Mouse (Mus musculus) MEL (cell line): ENCODE measurements around the gene Efr3b. TPM values are rescaled to one million over a fixed set of nuclear protein-coding genes. Genes with fewer than 3 reads are reported as not detected.

ENCODE experiments used
- DNase-seq: peaks from one replicate; pipeline ENCODE4 v3.0.0; 2011; ENCODE audit warnings: low read depth, low spot score
- H3K27ac ChIP-seq: 2 replicates; pipeline ENCODE4 v1.5.1; 2012; ENCODE audit warnings: low read depth, mild to moderate bottlenecking, control low read depth, low read length, moderate library complexity; ENCODE audit not compliant: control insufficient read depth
- H3K27me3 ChIP-seq, 2 experiments: fragments of 150-350 bp in 1 of 2; sonication (generic) in 1 of 2; 2 replicates each; pipeline ENCODE4 v1.6.1; 2012; ENCODE audit warnings: low read length in 2 of 2, mild to moderate bottlenecking in 2 of 2, improper control_type of control experiment in 1 of 2, moderate library complexity in 1 of 2; ENCODE audit not compliant: insufficient read depth in 2 of 2, control insufficient read depth in 1 of 2
- H3K36me3 ChIP-seq, 2 experiments: 2 replicates each; pipeline ENCODE4 v1.6.1; 2012 to 2014; ENCODE audit warnings: low read length in 2 of 2, improper control_type of control experiment in 1 of 2, inconsistent platforms in 1 of 2, mild to moderate bottlenecking in 1 of 2; ENCODE audit not compliant: insufficient read depth in 2 of 2, control insufficient read depth in 1 of 2
- H3K4me1 ChIP-seq, 2 experiments: fragments of 150-350 bp in 1 of 2; sonication (generic) in 1 of 2; 2 replicates each; pipeline ENCODE4 v1.6.1; 2012; ENCODE audit warnings: low read length in 2 of 2, improper control_type of control experiment in 1 of 2, mild to moderate bottlenecking in 1 of 2; ENCODE audit not compliant: insufficient read depth in 2 of 2, control insufficient read depth in 1 of 2
- H3K4me3 ChIP-seq, 2 experiments: fragments of 150-350 bp in 1 of 2; sonication (generic) in 1 of 2; 2 replicates each; pipeline ENCODE4 v1.5.1; 2012; ENCODE audit warnings: low read depth in 2 of 2, low read length in 2 of 2, mild to moderate bottlenecking in 2 of 2, moderate library complexity in 2 of 2, control low read depth in 1 of 2, improper control_type of control experiment in 1 of 2; ENCODE audit not compliant: control insufficient read depth in 1 of 2, insufficient read depth in 1 of 2
- H3K79me2 ChIP-seq: 2 replicates; pipeline ENCODE4 v1.6.1; 2012; ENCODE audit warnings: mild to moderate bottlenecking, low read length, moderate library complexity; ENCODE audit not compliant: control insufficient read depth, poor library complexity, insufficient read depth
- H3K9ac ChIP-seq: 2 replicates; pipeline ENCODE4 v1.6.1; 2012; ENCODE audit warnings: low read depth, mild to moderate bottlenecking, control low read depth, low read length, moderate library complexity; ENCODE audit not compliant: control insufficient read depth, poor library complexity, severe bottlenecking
- H3K9me3 ChIP-seq: fragments of 150-350 bp; sonication (generic); replicated peaks from 2 replicates; pipeline ENCODE4 v1.6.1; 2012; ENCODE audit warnings: mild to moderate bottlenecking, low read length, improper control_type of control experiment, moderate library complexity; ENCODE audit not compliant: insufficient read depth
- CHD1 ChIP-seq: IDR thresholded peaks from 2 replicates; pipeline ENCODE4 v1.6.1; 2012; ENCODE audit warnings: low read depth, mild to moderate bottlenecking, inconsistent platforms, low read length, improper control_type of control experiment
- CHD2 ChIP-seq: IDR thresholded peaks from 2 replicates; pipeline ENCODE4 v1.6.1; 2011; ENCODE audit warnings: low read length, improper control_type of control experiment
- CTCF ChIP-seq, 3 experiments: IDR thresholded peaks in 2 of 3; conservative IDR thresholded peaks in 1 of 3; 2 replicates each; pipeline ENCODE4 v1.5.1; 2011 to 2012; ENCODE audit warnings: low read length in 3 of 3, low read depth in 2 of 3, mild to moderate bottlenecking in 2 of 3, improper control_type of control experiment in 1 of 3, inconsistent platforms in 1 of 3, mixed read lengths in 1 of 3, moderate library complexity in 1 of 3; ENCODE audit not compliant: control insufficient read depth in 1 of 3, insufficient read depth in 1 of 3, poor library complexity in 1 of 3, severe bottlenecking in 1 of 3
- E2F4 ChIP-seq: IDR thresholded peaks from 2 replicates; pipeline ENCODE4 v1.6.1; 2011; ENCODE audit warnings: low read depth, low read length, improper control_type of control experiment, borderline replicate concordance
- ELF1 ChIP-seq: IDR thresholded peaks from 2 replicates; pipeline ENCODE4 v1.6.1; 2014; ENCODE audit warnings: low read depth, mild to moderate bottlenecking, inconsistent platforms, low read length, improper control_type of control experiment, moderate library complexity
- GATA1 ChIP-seq: IDR thresholded peaks from 2 replicates; pipeline ENCODE4 v1.6.1; 2011; ENCODE audit warnings: low read depth, low read length, improper control_type of control experiment
- HCFC1 ChIP-seq: IDR thresholded peaks from 2 replicates; pipeline ENCODE4 v1.6.1; 2012; ENCODE audit warnings: low read depth, mild to moderate bottlenecking, inconsistent platforms, low read length, improper control_type of control experiment, moderate library complexity
- JUND ChIP-seq: IDR thresholded peaks from 2 replicates; pipeline ENCODE4 v1.6.1; 2011; ENCODE audit warnings: low read depth, mild to moderate bottlenecking, improper control_type of control experiment, low read length
- MAZ ChIP-seq: IDR thresholded peaks from 2 replicates; pipeline ENCODE4 v1.6.1; 2012; ENCODE audit warnings: low read depth, mild to moderate bottlenecking, inconsistent platforms, low read length, improper control_type of control experiment
- MEF2A ChIP-seq: IDR thresholded peaks from 2 replicates; pipeline ENCODE4 v1.6.1; 2014; ENCODE audit warnings: low read depth, mild to moderate bottlenecking, inconsistent platforms, low read length, improper control_type of control experiment; ENCODE audit not compliant: poor library complexity, insufficient replicate concordance, severe bottlenecking; ENCODE audit errors: extremely low read depth
- MXI1 ChIP-seq: IDR thresholded peaks from 2 replicates; pipeline ENCODE4 v1.6.1; 2011; ENCODE audit warnings: mild to moderate bottlenecking, low read depth, low read length, improper control_type of control experiment
- MYB ChIP-seq: IDR thresholded peaks from 2 replicates; pipeline ENCODE4 v1.6.1; 2011; ENCODE audit warnings: mild to moderate bottlenecking, low read depth, low read length, improper control_type of control experiment
- MYC ChIP-seq: IDR thresholded peaks from 2 replicates; pipeline ENCODE4 v1.6.1; 2011; ENCODE audit warnings: low read depth, mild to moderate bottlenecking, low read length, improper control_type of control experiment, moderate library complexity
- NELFE ChIP-seq: IDR thresholded peaks from 2 replicates; pipeline ENCODE4 v1.6.1; 2011; ENCODE audit warnings: low read depth, low read length, improper control_type of control experiment
- NRF1 ChIP-seq: IDR thresholded peaks from 2 replicates; pipeline ENCODE4 v1.6.1; 2014; ENCODE audit warnings: low read depth, mild to moderate bottlenecking, inconsistent platforms, low read length, improper control_type of control experiment, moderate library complexity; ENCODE audit not compliant: poor library complexity, insufficient read depth, severe bottlenecking
- POLR2A ChIP-seq, 2 experiments: IDR thresholded peaks; 2 replicates each; pipeline ENCODE4 v1.6.1; 2011 to 2012; ENCODE audit warnings: low read length in 2 of 2, mild to moderate bottlenecking in 2 of 2, control low read depth in 1 of 2, improper control_type of control experiment in 1 of 2, low read depth in 1 of 2, moderate library complexity in 1 of 2; ENCODE audit not compliant: control insufficient read depth in 1 of 2, insufficient read depth in 1 of 2, poor library complexity in 1 of 2
- POLR2AphosphoS2 ChIP-seq: IDR thresholded peaks from 2 replicates; pipeline ENCODE4 v1.6.1; 2011; ENCODE audit warnings: low read length, improper control_type of control experiment
- POLR2AphosphoS5 ChIP-seq: IDR thresholded peaks from 2 replicates; pipeline ENCODE4 v1.6.1; 2012; ENCODE audit warnings: low read depth, borderline replicate concordance, mild to moderate bottlenecking, inconsistent platforms, low read length, moderate library complexity, mixed read lengths
- RAD21 ChIP-seq: IDR thresholded peaks from 2 replicates; pipeline ENCODE4 v1.6.1; 2011; ENCODE audit warnings: mild to moderate bottlenecking, low read depth, low read length, improper control_type of control experiment
- RCOR1 ChIP-seq: IDR thresholded peaks from 2 replicates; pipeline ENCODE4 v1.6.1; 2012; ENCODE audit warnings: low read depth, mild to moderate bottlenecking, inconsistent platforms, low read length, improper control_type of control experiment
- SMC3 ChIP-seq: IDR thresholded peaks from 2 replicates; pipeline ENCODE4 v1.6.1; 2011; ENCODE audit warnings: low read depth, low read length, improper control_type of control experiment
- TAL1 ChIP-seq: IDR thresholded peaks from 2 replicates; pipeline ENCODE4 v1.6.1; 2012; ENCODE audit warnings: mild to moderate bottlenecking, inconsistent platforms, low read length, moderate library complexity, mixed read lengths
- TBP ChIP-seq: IDR thresholded peaks from 2 replicates; pipeline ENCODE4 v1.8.0; 2011; ENCODE audit warnings: low read depth, low read length, improper control_type of control experiment
- TCF12 ChIP-seq: IDR thresholded peaks from 2 replicates; pipeline ENCODE4 v1.6.1; 2014; ENCODE audit warnings: low read depth, mild to moderate bottlenecking, inconsistent platforms, low read length, improper control_type of control experiment, moderate library complexity
- USF2 ChIP-seq, 2 experiments: IDR thresholded peaks; 2 replicates each; pipeline ENCODE4 v1.6.1; 2011 to 2012; ENCODE audit warnings: improper control_type of control experiment in 2 of 2, low read length in 2 of 2, borderline replicate concordance in 1 of 2, inconsistent platforms in 1 of 2, low read depth in 1 of 2, mild to moderate bottlenecking in 1 of 2; ENCODE audit not compliant: insufficient read depth in 1 of 2
- ZC3H11A ChIP-seq: IDR thresholded peaks from 2 replicates; pipeline ENCODE4 v1.6.1; 2012; ENCODE audit warnings: low read depth, mild to moderate bottlenecking, inconsistent platforms, low read length, improper control_type of control experiment
- ZKSCAN1 ChIP-seq: IDR thresholded peaks from 2 replicates; pipeline ENCODE4 v1.6.1; 2012; ENCODE audit warnings: low read depth, mild to moderate bottlenecking, inconsistent platforms, low read length, improper control_type of control experiment, moderate library complexity
- ZNF384 ChIP-seq: IDR thresholded peaks from 2 replicates; pipeline ENCODE4 v1.6.1; 2012; ENCODE audit warnings: low read depth, mild to moderate bottlenecking, inconsistent platforms, low read length, improper control_type of control experiment
- polyA plus RNA-seq, 2 experiments: library from polyadenylated mRNA; stranded (reverse) in 1 of 2; unstranded in 1 of 2; fragments of >175 nt in 1 of 2; fragments of >200 nt in 1 of 2; gene quantifications; 2 replicates each; pipeline versions ENCODE4 v1.2.1 to v1.2.4; 2012; ENCODE audit warnings: low replicate concordance in 2 of 2, low read depth in 1 of 2; ENCODE audit not compliant: insufficient read length in 2 of 2, insufficient read depth in 1 of 2, missing spikeins in 1 of 2
- total RNA-seq: library from RNA; depleted of rRNA; stranded (reverse); fragments of 300-350 nt; gene quantifications from 2 replicates; pipeline ENCODE4 v1.2.3, GENCODE M21; 2012

Efr3b gene
- total and polyA plus RNA-seq, 3 experiments: 1.5 to 1.7 TPM; not detected in 1

DNA sequence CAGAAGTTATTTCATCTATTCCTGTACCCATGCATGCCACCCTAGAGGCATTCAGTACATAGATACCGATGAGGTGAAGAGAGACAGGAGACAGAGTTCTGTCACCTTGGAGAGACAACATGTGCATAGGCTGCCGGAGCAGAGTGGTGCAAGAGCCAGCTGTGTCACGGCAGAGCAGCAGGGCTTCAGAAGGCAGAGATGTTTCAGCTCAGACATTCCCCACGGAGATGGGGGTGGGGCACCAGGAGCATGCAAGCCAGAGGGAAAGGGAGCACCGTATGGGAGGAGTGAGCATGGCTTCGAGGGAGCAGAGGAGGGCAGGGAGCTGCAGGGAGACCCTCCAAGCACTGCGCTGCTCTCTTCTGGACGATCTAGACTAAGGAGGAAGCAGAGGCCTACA lies 18.2 kb downstream of the Efr3b start:
- Histone ChIP-seq H3K9ac (no peak overlapping the region), H3K4me3 (no peak overlapping the region), H3K9me3 (no peaks in the 10 kb centered on the region), H3K4me1 (no peaks in the 10 kb centered on the region), H3K27ac (no peak overlapping the region), H3K36me3 (no peaks in the 10 kb centered on the region), H3K79me2 (no peaks in the 10 kb centered on the region), H3K27me3 (peaks cover 0 to 3% of the 10 kb centered on the region in 2 experiments; a peak in 1 of 4 replicates)
- no peak for DNase-seq
- TF ChIP-seq RCOR1: no peak
- TF ChIP-seq POLR2A (IDR thresholded peaks at IDR 0.05; ENCODE audit: control insufficient read depth in 1 of 2, insufficient read depth in 1 of 2, low read depth in 1 of 2, low read length in 2 of 2, poor library complexity in 1 of 2): no peak
- TF ChIP-seq CHD2: no peak
- TF ChIP-seq HCFC1: no peak
- TF ChIP-seq JUND: no peak
- no peak for TF ChIP-seq ZKSCAN1
- no peak for TF ChIP-seq MYC
- TF ChIP-seq ZC3H11A: no peak

DNA sequence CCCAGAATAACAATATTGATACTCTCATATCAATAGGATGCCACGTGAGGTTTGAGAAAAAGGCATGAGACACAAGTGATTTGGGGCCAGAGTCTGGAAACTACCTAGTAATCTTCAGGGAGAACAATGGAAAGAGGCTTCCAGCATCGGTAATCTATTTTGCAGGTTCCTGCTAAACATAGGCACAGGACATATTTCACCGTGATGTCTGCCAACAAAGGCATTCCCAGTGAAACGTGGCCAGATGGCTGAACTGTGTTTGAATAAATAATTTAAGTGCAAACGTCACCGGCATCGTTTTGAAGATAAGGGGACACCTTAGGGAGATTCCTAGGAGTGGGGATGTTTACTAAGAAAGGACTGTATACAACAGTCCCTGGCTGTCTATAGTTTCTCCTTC lies 22.4 kb downstream of the Efr3b start:
- Histone ChIP-seq H3K36me3 (no peaks in the 10 kb centered on the region), H3K9me3 (no peaks in the 10 kb centered on the region), H3K4me3 (no peak overlapping the region), H3K9ac (no peak overlapping the region), H3K27me3 (peaks cover under 1 to 2% of the 10 kb centered on the region in 2 experiments), H3K27ac (no peak overlapping the region), H3K79me2 (no peaks in the 10 kb centered on the region), H3K4me1 (no peaks in the 10 kb centered on the region)
- DNase-seq: no peak
- no peak for TF ChIP-seq ELF1
- TF ChIP-seq RAD21: no peak
- TF ChIP-seq MEF2A: no peak
- TF ChIP-seq GATA1: no peak
- TF ChIP-seq CHD1: no peak
- TF ChIP-seq TAL1: no peak

DNA sequence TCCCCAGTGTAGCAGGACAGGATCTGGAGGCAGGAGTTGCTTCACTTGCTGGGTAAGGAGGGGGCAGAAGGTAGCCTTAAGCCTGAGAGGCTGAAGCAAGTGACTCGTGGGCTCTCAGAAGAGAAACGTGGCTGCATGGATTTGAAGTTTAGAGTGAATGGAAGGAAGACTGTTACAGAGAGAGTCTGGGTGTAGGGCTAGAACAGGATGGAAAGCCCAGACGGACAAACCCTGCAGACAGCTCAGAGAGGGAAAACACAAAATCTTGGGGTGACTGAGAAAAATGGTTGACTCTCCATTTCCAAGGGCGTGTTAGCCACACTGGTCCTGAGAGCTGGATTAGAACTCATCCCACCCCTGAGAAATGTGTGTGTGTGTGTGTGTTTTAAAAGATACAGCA lies 23.0 kb downstream of the Efr3b start:
- Histone ChIP-seq H3K27me3 (peaks cover 2 to 6% of the 10 kb centered on the region in 2 experiments), H3K9me3 (no peaks in the 10 kb centered on the region), H3K9ac (no peak overlapping the region), H3K27ac (no peak overlapping the region), H3K79me2 (no peaks in the 10 kb centered on the region), H3K4me1 (no peaks in the 10 kb centered on the region), H3K36me3 (no peaks in the 10 kb centered on the region), H3K4me3 (no peak overlapping the region)
- DNase-seq: no peak
- no peak for TF ChIP-seq SMC3
- TF ChIP-seq USF2 (IDR thresholded peaks at IDR 0.05; ENCODE audit: borderline replicate concordance in 1 of 2, insufficient read depth in 1 of 2, low read depth in 1 of 2, low read length in 2 of 2): no peak
- TF ChIP-seq ZKSCAN1: no peak
- TF ChIP-seq NRF1: no peak
- no peak for TF ChIP-seq TCF12
- TF ChIP-seq MXI1: no peak
- no peak for TF ChIP-seq ZNF384
- TF ChIP-seq JUND: no peak
- TF ChIP-seq RCOR1: no peak
- no peak for TF ChIP-seq MYB
- no peak for TF ChIP-seq TBP
- TF ChIP-seq E2F4: no peak
- TF ChIP-seq GATA1: no peak
- TF ChIP-seq NELFE: no peak
- no peak for TF ChIP-seq POLR2AphosphoS2
- no peak for TF ChIP-seq POLR2AphosphoS5
- no peak for TF ChIP-seq MAZ
- no peak for TF ChIP-seq CTCF (IDR thresholded peaks at IDR 0.05 in 2 of 3, conservative IDR thresholded peaks at IDR 0.05 in 1 of 3; ENCODE audit: control insufficient read depth in 1 of 3, insufficient read depth in 1 of 3, low read depth in 2 of 3, low read length in 3 of 3, poor library complexity in 1 of 3, severe bottlenecking in 1 of 3)
